25 mouse cellular contexts compared by ENCODE assay signal in genomic region chr5:121366449-121367225, GRCm38 (mm10). TPM values are rescaled to one million over a fixed set of nuclear protein-coding genes. Genes with fewer than 3 reads are reported as not detected.
DNase-seq lines count a peak whose midpoint lies in the region; ATAC-seq and TF ChIP-seq lines count a peak whose summit lies in the region.
"Had no signal": no experiment of that assay in that cellular context is flagged by ENCODE, and none has a peak within 500 bp of the region (broad histone marks: within the 10 kb centered on the region; RNA-seq: fewer than 3 reads in every experiment).

No protein-coding gene starts in this region.

- WGBS in embryonic facial prominence, embryonic 14.5 days: 74% methylated on average over 16 of the region's 16 CpGs
- WGBS in embryonic facial prominence, embryonic 10.5 days: 89% methylated on average over 16 of the region's 16 CpGs
- WGBS in lung, adult 2 months: 70% methylated on average over 16 of the region's 16 CpGs
- 74% methylated on average over 16 of the region's 16 CpGs for WGBS in lung, embryonic 14.5 days

- H3K4me1 ChIP-seq in embryonic facial prominence, embryonic 14.5 days (ENCODE audit: control insufficient read depth, insufficient read depth, low read length): no peaks in the 10 kb centered on the region
- peaks cover 4% of the 10 kb centered on the region; the same call in 1 of the 2 replicates for H3K4me1 ChIP-seq in embryonic facial prominence, embryonic 10.5 days
- no peaks in the 10 kb centered on the region for H3K4me1 ChIP-seq in lung, adult 2 months (ENCODE audit: control insufficient read depth, insufficient read depth, low read length)
- H3K4me1 ChIP-seq in lung, embryonic 14.5 days (ENCODE audit: insufficient read depth): no peaks in the 10 kb centered on the region
- H3K4me1 ChIP-seq: embryonic facial prominence, embryonic 13.5 days; forebrain, embryonic 15.5 days; limb, embryonic 12.5 days; stomach, embryonic 15.5 days had no signal

- no peak overlapping the region for H3K4me3 ChIP-seq in embryonic facial prominence, embryonic 14.5 days (ENCODE audit: low read depth, low read length)
- H3K4me3 ChIP-seq in embryonic facial prominence, embryonic 10.5 days: no peak overlapping the region
- no peak overlapping the region for H3K4me3 ChIP-seq in lung, adult 2 months (replicated peaks; ENCODE audit: extremely low read depth, low read depth, low read length)
- no peak overlapping the region for H3K4me3 ChIP-seq in lung, embryonic 14.5 days (ENCODE audit: low read depth, low read length)
- H3K4me3 ChIP-seq: embryonic facial prominence, embryonic 13.5 days; forebrain, embryonic 15.5 days; limb, embryonic 12.5 days; megakaryocyte, embryonic 14.5 days; stomach, embryonic 15.5 days had no signal

- TF ChIP-seq POLR2A in lung, adult 2 months (IDR thresholded peaks at IDR 0.05; ENCODE audit: borderline replicate concordance, extremely low read depth, low read depth, low read length): no peak

- H3K9ac ChIP-seq in embryonic facial prominence, embryonic 14.5 days (ENCODE audit: low read depth, low read length): no peak overlapping the region
- no peak overlapping the region for H3K9ac ChIP-seq in lung, embryonic 14.5 days
- H3K9ac ChIP-seq: embryonic facial prominence, embryonic 13.5 days; forebrain, embryonic 15.5 days; limb, embryonic 12.5 days; liver, postnatal 0 days; stomach, embryonic 15.5 days had no signal

- H3K27ac ChIP-seq in embryonic facial prominence, embryonic 14.5 days (replicated peaks; ENCODE audit: low read depth, low read length): no peak overlapping the region
- H3K27ac ChIP-seq in embryonic facial prominence, embryonic 10.5 days (replicated peaks): no peak overlapping the region
- no peak overlapping the region for H3K27ac ChIP-seq in lung, embryonic 14.5 days (ENCODE audit: low read depth)
- H3K27ac ChIP-seq: embryonic facial prominence, embryonic 13.5 days; forebrain, embryonic 15.5 days; kidney, postnatal 0 days; limb, embryonic 12.5 days; stomach, embryonic 15.5 days had no signal

- ATAC-seq in embryonic facial prominence, embryonic 14.5 days (ENCODE audit: low read depth): no peak
- ATAC-seq in lung, embryonic 14.5 days (ENCODE audit: insufficient read depth): no peak; the same call in 1 of the 2 replicates
- ATAC-seq: forebrain, embryonic 15.5 days; liver, postnatal 0 days; Patski had no signal

- TF ChIP-seq CTCF in lung, adult 2 months (IDR thresholded peaks at IDR 0.05; ENCODE audit: insufficient read depth, low read length): no peak
- TF ChIP-seq CTCF in lung, embryonic 14.5 days (IDR thresholded peaks at IDR 0.05; ENCODE audit: low read depth): no peak

- peaks cover 89% of the 10 kb centered on the region for H3K36me3 ChIP-seq in embryonic facial prominence, embryonic 14.5 days (ENCODE audit: control insufficient read depth, insufficient read depth, low read length)
- peaks cover 97% of the 10 kb centered on the region for H3K36me3 ChIP-seq in embryonic facial prominence, embryonic 10.5 days (replicated peaks)
- peaks cover 94% of the 10 kb centered on the region for H3K36me3 ChIP-seq in lung, embryonic 14.5 days (ENCODE audit: insufficient read depth)

- H3K27me3 ChIP-seq in embryonic facial prominence, embryonic 14.5 days (replicated peaks; ENCODE audit: control insufficient read depth, insufficient read depth, low read length): no peaks in the 10 kb centered on the region
- no peaks in the 10 kb centered on the region for H3K27me3 ChIP-seq in embryonic facial prominence, embryonic 10.5 days (replicated peaks; ENCODE audit: low read depth, poor library complexity, severe bottlenecking)
- no peaks in the 10 kb centered on the region for H3K27me3 ChIP-seq in lung, embryonic 14.5 days (ENCODE audit: insufficient read depth, low read length)
- H3K27me3 ChIP-seq: embryonic facial prominence, embryonic 13.5 days; forebrain, embryonic 15.5 days; limb, embryonic 12.5 days; megakaryocyte, embryonic 14.5 days; Patski; stomach, embryonic 15.5 days had no signal

- DNase-seq in embryonic facial prominence, embryonic 14.5 days (ENCODE audit: low spot score): peak; percentile 20
- DNase-seq in embryonic facial prominence, embryonic 10.5 days (ENCODE audit: low spot score): no peak
- peak; percentile 33 to 40 for DNase-seq in lung, adult 18-20 months
- DNase-seq in lung, adult 2 months: no peak
- peak; percentile 54 for DNase-seq in lung, embryonic 14.5 days
- DNase-seq in lung, postnatal 36 days: peak; percentile 42
- no peak for DNase-seq in frontal cortex, postnatal 25 days (ENCODE audit: low spot score in 2 of 2)
- DNase-seq in urinary bladder, postnatal 14 days (ENCODE audit: low spot score): no peak
- DNase-seq: adrenal gland, postnatal 10 days; cerebellum, adult 9-11 months; gastrocnemius, postnatal 10 days; heart, adult 11 months; heart, postnatal 10 days; kidney, adult 11 months; liver, postnatal 0 days; thymus, postnatal 25 days had no signal

- no peaks in the 10 kb centered on the region for H3K9me3 ChIP-seq in embryonic facial prominence, embryonic 14.5 days (ENCODE audit: control insufficient read depth, low read length)
- H3K9me3 ChIP-seq in embryonic facial prominence, embryonic 10.5 days: no peaks in the 10 kb centered on the region
- no peaks in the 10 kb centered on the region for H3K9me3 ChIP-seq in lung, embryonic 14.5 days (ENCODE audit: low read depth, low read length)
- H3K9me3 ChIP-seq: embryonic facial prominence, embryonic 13.5 days; forebrain, embryonic 15.5 days; limb, embryonic 12.5 days; megakaryocyte, embryonic 14.5 days; stomach, embryonic 15.5 days had no signal

- H3K4me2 ChIP-seq in embryonic facial prominence, embryonic 14.5 days (ENCODE audit: low read depth, low read length): no peak overlapping the region
- no peak overlapping the region for H3K4me2 ChIP-seq in lung, embryonic 14.5 days
- H3K4me2 ChIP-seq: embryonic facial prominence, embryonic 13.5 days; forebrain, embryonic 15.5 days; heart, embryonic 11.5 days; limb, embryonic 12.5 days; liver, embryonic 11.5 days; stomach, embryonic 15.5 days had no signal

RNA-seq across cellular contexts. Expression of gene Trafd1, which starts 18.8 kb away (rescaled TPM):
- polyA plus RNA-seq in embryonic facial prominence, embryonic 14.5 days (2014; fragmentation: Nextera tagmentation; extraction: Ambion mirVana): 71.8 and 75.8 TPM in 2 replicates
- polyA plus RNA-seq in embryonic facial prominence, embryonic 10.5 days (2016; fragmentation: Nextera tagmentation; extraction: Ambion mirVana): 74.1 and 74.8 TPM in 2 replicates
- polyA plus RNA-seq in lung, adult 2 months (2012; rRNA removed): 83.8 and 108 TPM in 2 replicates
- polyA plus RNA-seq in lung, embryonic 14.5 days (2014; fragmentation: Nextera tagmentation; extraction: Ambion mirVana): 60.8 and 61.0 TPM in 2 replicates

RNA-seq across cellular contexts. Expression of gene Naa25, which starts 31.1 kb away (rescaled TPM):
- 38.0 and 40.3 TPM in 2 replicates for polyA plus RNA-seq in embryonic facial prominence, embryonic 14.5 days (2014; fragmentation: Nextera tagmentation; extraction: Ambion mirVana)
- polyA plus RNA-seq in embryonic facial prominence, embryonic 10.5 days (2016; fragmentation: Nextera tagmentation; extraction: Ambion mirVana): 49.4 and 53.7 TPM in 2 replicates
- polyA plus RNA-seq in lung, adult 2 months (2012; rRNA removed): 6.2 and 10.0 TPM in 2 replicates
- 42.8 and 43.5 TPM in 2 replicates for polyA plus RNA-seq in lung, embryonic 14.5 days (2014; fragmentation: Nextera tagmentation; extraction: Ambion mirVana)

Comparison
In these comparisons a context has a peak if more than half of its experiments do, and no peak if none do; other contexts are left out.
1. DNase-seq: peak in embryonic facial prominence, embryonic 14.5 days (single experiment), lung, adult 18-20 months (2 of 2), lung, embryonic 14.5 days (single experiment) and lung, postnatal 36 days (single experiment); none in embryonic facial prominence, embryonic 10.5 days (single experiment), lung, adult 2 months (single experiment), frontal cortex, postnatal 25 days (0 of 2) and urinary bladder, postnatal 14 days (single experiment).